Mouse (Mus musculus): ENCODE measurements around the gene Apba3.
"Not testable (repeated sequence)": the region's sequence is repeated elsewhere in the genome, so short reads cannot be mapped to it uniquely, and the experiment has no call there.

The Apba3 gene

GRCm38 (mm10) chr10:81266211-81267105, at the start of gene Apba3, which contains the start of gene Mrpl54:
Gene Apba3, plus strand, starts transcription at chr10:81266960.
Gene Mrpl54, minus strand, starts transcription at chr10:81266934.
- peak; percentile 97 for DNase-seq (ENCODE audit: low read depth, low spot score)

DNA sequence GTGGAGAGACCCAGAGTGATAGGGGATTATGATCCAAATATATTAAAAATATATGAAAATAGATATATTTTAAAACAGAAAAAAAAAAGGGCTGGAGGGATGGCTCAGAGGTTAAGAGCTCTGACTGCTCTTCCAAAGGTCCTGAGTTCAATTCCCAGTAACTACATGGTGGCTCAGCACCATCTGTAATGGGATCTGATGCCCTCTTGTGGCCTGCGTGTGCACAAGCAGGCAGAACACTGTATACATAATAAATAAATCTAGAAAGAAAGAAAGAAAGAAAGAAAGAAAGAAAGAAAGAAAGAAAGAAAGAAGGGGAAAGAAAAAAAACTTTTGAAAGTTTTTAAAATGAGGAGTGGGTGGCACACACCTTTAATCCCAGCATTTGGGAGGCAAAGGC, 49.5 kb upstream of the Apba3 start:
- not testable (repeated sequence) for DNase-seq (ENCODE audit: low read depth, low spot score)

GRCm38 (mm10) chr10:81217964-81218363, 48.8 kb upstream of the Apba3 start:
- peak; percentile 47 for DNase-seq (ENCODE audit: low read depth, low spot score)

DNA sequence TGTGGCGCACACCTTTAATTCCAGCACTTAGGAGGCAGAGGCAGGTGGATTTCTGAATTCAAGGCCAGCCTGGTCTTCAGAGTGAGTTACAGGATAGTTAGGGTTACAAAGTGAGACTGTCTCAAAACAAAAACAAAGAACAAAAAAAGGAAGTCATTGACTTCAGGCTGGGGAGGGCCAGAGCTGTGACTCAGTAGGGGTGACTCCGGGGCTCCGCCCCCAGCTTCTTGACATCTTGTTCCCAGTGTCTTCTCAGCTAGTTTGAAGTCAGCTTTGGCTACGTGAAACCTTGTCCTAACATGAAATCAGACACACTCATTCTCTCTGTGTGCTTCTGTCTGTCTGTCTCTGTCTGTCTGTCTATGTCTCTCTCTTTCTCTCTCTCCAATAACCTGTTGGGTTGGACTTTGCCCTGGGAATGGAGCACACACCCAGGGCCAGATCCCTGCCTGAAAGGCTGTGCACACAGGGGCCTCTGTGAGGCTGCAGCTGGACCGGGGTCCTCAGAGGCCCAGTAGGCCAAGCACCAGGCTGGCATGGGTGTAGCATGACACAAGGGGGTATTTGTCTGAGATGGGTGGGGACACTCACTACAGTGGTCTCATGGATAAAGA, 45.3 kb upstream of the Apba3 start:
- DNase-seq (ENCODE audit: low read depth, low spot score) = no peak

- DNase-seq (ENCODE audit: low read depth, low spot score) = not testable (repeated sequence)
These were observed 43.0 kb upstream of the Apba3 start for GRCm38 (mm10) chr10:81223731-81224130.

DNA sequence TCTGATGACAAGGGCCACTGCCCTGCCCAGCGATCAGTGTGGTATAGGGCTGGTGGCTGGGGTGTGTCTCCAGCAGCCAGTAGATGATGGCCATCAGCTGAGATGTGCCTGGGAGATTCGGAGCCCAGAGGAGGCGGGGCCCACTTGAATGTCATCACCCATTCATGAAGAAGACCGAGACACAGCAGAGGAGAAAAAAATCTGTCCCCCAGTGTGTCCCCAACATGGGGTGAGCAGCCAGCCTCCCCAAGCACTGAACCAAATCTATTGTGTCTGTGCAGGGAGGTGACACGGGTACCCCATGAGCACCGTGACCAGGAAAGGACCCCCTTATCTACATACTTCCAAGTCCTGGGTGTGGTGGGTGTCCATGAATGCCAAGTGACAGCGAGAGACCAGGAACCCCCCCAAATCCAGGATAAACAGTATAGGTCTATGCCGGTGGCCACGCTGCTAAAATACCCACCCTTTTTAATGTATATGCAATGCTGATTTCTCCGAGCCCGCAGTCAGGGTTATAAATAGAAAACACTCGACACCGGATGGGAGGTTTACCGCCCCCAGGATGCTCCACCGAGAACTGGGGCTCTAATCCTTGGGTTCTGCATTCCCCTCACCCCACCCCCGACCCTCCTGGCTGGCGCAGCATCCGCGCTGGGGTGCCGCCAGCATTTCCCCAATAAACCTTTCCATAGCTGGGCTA, 36.9 kb upstream of the Apba3 start:
- DNase-seq (ENCODE audit: low read depth, low spot score) = no peak

DNA sequence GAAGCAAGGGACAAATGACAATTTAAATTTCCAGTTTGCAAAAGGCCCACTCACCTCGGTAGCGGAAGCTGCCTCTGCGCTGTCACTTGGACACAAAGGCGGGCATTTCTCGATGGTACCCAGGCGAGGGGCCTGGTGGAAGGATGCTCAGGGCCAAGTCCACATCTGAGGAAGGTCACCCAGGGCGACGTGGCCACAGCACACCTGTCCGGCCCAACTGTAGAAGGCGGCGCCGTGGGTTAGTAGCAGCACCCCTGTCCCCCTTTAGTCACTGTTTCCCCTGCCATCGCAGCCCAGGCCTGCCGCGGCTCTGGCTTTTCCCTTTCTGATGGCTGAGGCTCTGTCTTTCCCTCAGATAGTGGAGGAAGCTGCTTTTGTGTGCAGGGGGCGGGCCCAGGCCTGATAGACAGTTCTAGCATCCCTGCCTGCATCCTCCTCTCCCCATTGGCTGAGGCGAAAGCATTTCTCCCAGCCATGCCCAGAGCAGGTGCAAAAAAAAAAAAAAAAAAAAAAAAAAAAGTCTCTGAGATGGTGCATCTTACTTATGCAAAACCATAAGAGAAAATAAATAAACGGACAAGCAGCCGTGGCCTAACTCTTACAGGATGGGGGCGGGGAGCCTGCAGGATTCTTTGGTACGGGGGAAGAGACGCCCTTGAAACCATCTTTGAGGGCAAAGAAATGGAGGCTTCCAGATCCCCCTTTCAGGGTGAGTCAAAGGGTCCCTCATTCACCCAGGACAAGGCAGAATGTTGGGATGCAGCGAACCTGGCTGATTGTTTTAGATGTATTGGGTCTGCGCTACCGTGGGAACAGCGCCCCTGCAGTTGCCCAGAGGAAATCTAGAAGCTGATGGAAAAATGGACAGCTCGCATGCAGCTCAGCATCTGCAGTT, 36.1 kb upstream of the Apba3 start, which contains the start of gene Atcay:
Gene Atcay, minus strand, starts transcription at position 396 of the 895 bp plus-strand sequence.
- no peak for DNase-seq (ENCODE audit: low read depth, low spot score)

- DNase-seq (ENCODE audit: low read depth, low spot score) = no peak
These were observed 35.3 kb upstream of the Apba3 start for GRCm38 (mm10) chr10:81231436-81231835.

GRCm38 (mm10) chr10:81232580-81233225, 34.1 kb upstream of the Apba3 start, which contains the start of gene Zfr2:
Gene Zfr2, plus strand, starts transcription at chr10:81233155.
- peak; percentile 54 for DNase-seq (ENCODE audit: low read depth, low spot score)

GRCm38 (mm10) chr10:81233226-81233585, 33.6 kb upstream of the Apba3 start:
- no peak for DNase-seq (ENCODE audit: low read depth, low spot score)

- no peak for DNase-seq (ENCODE audit: low read depth, low spot score)
These were observed 32.6 kb upstream of the Apba3 start for GRCm38 (mm10) chr10:81234206-81234605.

- DNase-seq (ENCODE audit: low read depth, low spot score) = no peak
These were observed 30.1 kb upstream of the Apba3 start for GRCm38 (mm10) chr10:81236471-81237268.

DNA sequence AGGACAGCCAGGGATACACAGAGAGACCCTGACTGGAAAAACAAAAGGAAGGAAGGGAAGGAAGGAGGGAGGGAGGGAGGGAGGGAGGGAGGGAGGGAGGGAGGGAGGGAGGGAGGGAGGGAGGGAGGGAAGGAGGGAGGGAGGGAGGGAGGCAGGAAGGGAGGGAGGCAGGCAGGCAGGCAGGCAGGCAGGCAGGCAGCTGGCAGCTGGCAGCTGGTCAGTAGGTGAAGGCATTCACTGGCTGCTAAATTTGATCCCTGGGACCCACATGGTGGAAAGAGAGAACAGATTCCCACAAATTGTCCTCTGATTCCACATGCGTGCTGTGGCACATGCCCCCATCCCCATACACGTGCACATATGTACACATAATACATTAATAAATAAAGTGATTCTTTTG, 28.1 kb upstream of the Apba3 start:
- DNase-seq (ENCODE audit: low read depth, low spot score) = no peak

GRCm38 (mm10) chr10:81240876-81241275, 25.9 kb upstream of the Apba3 start:
- peak; percentile 21 for DNase-seq (ENCODE audit: low read depth, low spot score)

DNA sequence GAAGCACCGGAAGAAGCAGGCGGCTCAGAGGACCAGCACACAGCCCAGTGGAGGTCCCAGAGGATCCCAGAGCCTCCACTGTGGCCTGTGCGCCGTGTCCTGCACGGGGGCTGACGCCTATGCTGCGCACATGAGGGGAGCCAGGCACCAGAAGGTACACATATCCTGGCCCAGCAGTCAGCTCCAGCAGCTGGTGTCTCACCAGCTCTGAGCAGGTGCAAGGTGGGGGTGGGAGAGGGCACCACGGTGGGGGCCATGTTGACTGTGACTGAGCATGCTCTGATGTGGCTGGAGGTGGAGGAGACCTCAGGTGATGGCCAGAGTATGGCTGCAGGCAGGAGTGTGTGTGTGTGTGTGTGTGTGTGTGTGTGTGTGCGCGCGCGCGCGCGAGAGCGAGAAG, 24.7 kb upstream of the Apba3 start:
- DNase-seq (ENCODE audit: low read depth, low spot score) = no peak

GRCm38 (mm10) chr10:81244146-81244545, 22.6 kb upstream of the Apba3 start:
- no peak for DNase-seq (ENCODE audit: low read depth, low spot score)

DNA sequence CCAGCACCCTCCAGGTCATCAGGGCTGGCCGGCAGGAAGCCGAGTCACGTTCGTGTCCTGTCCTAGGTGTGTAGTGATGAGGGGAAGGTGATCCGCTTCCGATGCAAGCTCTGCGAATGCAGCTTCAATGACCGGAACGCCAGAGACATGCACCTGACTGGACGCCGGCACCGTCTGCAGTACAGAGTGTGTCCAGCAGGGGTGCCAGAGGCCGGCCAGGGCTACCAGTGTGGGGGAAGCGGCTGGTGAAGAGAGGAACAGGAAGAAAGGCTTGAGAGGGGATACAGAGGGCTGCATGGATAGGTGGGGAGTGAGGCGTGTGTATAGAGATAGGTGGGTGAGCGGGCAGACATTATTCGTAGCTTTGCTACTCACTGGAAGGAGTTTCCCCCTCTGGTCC, 22.2 kb upstream of the Apba3 start:
- no peak for DNase-seq (ENCODE audit: low read depth, low spot score)

DNA sequence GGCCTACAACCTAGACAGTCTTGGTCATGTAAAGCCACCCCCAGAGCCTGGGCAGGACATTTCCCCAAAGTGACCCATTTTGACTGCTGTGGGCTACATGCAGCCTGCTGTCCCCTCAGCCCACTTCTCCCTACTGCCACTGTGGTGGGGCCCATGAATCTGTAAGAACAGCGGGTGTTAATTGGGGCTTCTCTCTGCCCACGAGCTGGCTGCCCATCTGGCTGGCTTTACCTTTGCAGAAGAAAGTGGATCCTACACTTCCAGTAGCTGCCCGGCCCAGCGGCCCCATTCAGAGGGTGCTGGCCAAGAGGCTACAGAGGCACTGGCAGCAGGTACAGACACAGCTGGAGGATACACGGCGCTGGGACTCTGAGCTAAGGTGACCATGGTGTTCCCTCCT, 21.6 kb upstream of the Apba3 start:
- DNase-seq (ENCODE audit: low read depth, low spot score) = no peak

DNA sequence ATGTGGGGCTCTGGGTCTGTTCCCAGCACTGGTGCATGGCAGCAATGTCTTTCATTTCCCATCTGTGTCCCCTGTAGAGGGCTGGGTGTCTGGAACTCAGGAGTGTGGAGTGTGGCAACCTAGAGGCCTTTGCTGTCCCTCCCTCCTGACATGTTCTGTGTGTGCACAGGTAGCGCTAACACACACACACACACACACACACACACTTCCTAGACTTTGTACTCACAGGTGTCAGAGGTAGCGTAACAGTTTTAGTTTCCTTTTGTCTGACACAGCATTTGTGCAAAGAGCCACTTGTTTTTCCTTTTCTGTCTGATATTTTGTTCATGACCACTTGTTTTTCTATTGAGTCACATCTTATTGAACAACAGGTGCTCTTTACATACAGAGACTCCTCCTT, 19.0 kb upstream of the Apba3 start:
- no peak for DNase-seq (ENCODE audit: low read depth, low spot score)

DNA sequence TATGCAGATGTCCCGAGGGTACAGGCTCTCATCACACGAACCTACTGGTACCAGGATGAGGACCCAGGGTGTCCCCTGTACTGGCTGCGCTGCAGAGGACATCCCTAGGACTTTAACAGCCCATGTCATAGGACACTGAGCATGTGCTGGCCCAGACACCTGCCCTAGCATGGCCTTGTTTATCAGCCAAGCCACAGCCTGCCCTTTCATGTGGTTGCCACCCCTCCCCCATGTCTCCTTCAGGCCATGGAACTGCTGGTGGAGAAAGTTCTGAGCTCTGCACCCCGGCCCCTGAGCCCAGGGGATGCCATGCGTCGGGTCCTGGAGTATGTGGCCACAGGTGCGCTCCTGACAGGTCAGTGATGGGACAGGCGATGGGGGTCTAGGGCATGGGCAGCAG, 17.3 kb upstream of the Apba3 start:
- DNase-seq (ENCODE audit: low read depth, low spot score) = no peak
